In the genomic region with DNA sequence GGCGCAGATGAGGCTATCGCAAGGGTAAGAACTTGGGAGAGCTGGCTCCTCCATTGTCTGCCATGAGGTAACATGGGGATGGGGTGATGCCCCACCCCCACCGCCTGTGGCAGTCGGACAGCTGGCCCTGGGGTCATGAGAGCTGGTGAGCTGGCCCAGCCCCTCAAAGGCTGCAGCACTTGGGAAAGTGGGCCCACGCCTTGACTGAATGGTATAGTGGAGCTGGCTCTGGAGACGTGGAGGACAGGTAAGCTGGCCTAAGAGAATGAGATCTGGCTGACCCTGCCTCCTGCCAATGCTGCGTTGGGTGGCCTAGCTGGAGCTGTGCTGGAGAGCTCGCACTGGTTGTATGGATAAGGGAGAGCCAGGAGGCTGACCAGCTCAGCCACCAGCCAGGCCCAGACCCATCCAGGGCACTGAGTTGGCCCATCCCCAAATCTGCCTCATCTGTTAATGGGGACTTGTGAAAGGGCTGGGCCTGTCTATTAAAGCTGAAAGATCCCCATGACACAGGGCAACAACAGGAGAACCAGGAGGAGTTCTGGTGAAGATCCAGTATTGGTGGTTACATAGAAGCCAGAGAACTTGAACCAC, we compare ENCODE assay signal across 13 mouse cellular contexts. TPM values are rescaled to one million over a fixed set of nuclear protein-coding genes. Genes with fewer than 3 reads are reported as not detected.
DNase-seq lines count a peak whose midpoint lies in the region; ATAC-seq lines count a peak whose summit lies in the region.
"Had no signal": no experiment of that assay in that cellular context is flagged by ENCODE, and none has a peak within 500 bp of the region (broad histone marks: within the 10 kb centered on the region; RNA-seq: fewer than 3 reads in every experiment).

No protein-coding gene starts in this region.

- peaks cover 9% of the 10 kb centered on the region; the same call in 1 of the 2 replicates for H3K4me1 ChIP-seq in intestine, embryonic 15.5 days (replicated peaks)
- peaks cover 9% of the 10 kb centered on the region; the same call in 1 of the 2 replicates for H3K4me1 ChIP-seq in intestine, embryonic 16.5 days (ENCODE audit: control insufficient read depth, insufficient read depth, low read length)
- no peaks in the 10 kb centered on the region for H3K4me1 ChIP-seq in hindbrain, embryonic 11.5 days (replicated peaks; ENCODE audit: control insufficient read depth, insufficient read depth, low read length)
- peaks cover 11% of the 10 kb centered on the region for H3K4me1 ChIP-seq in midbrain, embryonic 14.5 days (ENCODE audit: control insufficient read depth, insufficient read depth, low read length)
- H3K4me1 ChIP-seq: liver, embryonic 13.5 days had no signal

- H3K36me3 ChIP-seq in intestine, embryonic 15.5 days = no peaks in the 10 kb centered on the region
- no peaks in the 10 kb centered on the region for H3K36me3 ChIP-seq in intestine, embryonic 16.5 days (ENCODE audit: control insufficient read depth, insufficient read depth, low read length)
- no peaks in the 10 kb centered on the region for H3K36me3 ChIP-seq in hindbrain, embryonic 11.5 days (ENCODE audit: control insufficient read depth, insufficient read depth, low read length)
- H3K36me3 ChIP-seq in midbrain, embryonic 14.5 days (ENCODE audit: control insufficient read depth, insufficient read depth, low read length) = no peaks in the 10 kb centered on the region
- H3K36me3 ChIP-seq: liver, embryonic 13.5 days had no signal

- 0 out of 2 replicates have a peak overlapping the region, but pooled peaks have one; percentile 9 for H3K27ac ChIP-seq in intestine, embryonic 15.5 days
- H3K27ac ChIP-seq in intestine, embryonic 16.5 days (ENCODE audit: low read length) = no peak overlapping the region
- no peak overlapping the region for H3K27ac ChIP-seq in hindbrain, embryonic 11.5 days (ENCODE audit: low read depth, low read length)
- H3K27ac ChIP-seq in midbrain, embryonic 14.5 days (replicated peaks; ENCODE audit: low read depth, low read length) = peak overlapping the region; percentile 82
- H3K27ac ChIP-seq: liver, embryonic 13.5 days had no signal

- H3K9ac ChIP-seq in intestine, embryonic 15.5 days = no peak overlapping the region
- no peak overlapping the region for H3K9ac ChIP-seq in intestine, embryonic 16.5 days (ENCODE audit: low read depth, low read length)
- H3K9ac ChIP-seq in hindbrain, embryonic 11.5 days (ENCODE audit: low read depth, low read length) = 0 out of 2 replicates have a peak overlapping the region, but pooled peaks have one; percentile 19
- no peak overlapping the region for H3K9ac ChIP-seq in midbrain, embryonic 14.5 days (replicated peaks; ENCODE audit: low read length)
- H3K9ac ChIP-seq: liver, embryonic 13.5 days had no signal

- 87% methylated on average over 8 of the region's 8 CpGs for WGBS in intestine, embryonic 15.5 days
- WGBS in intestine, embryonic 16.5 days = 83% methylated on average over 8 of the region's 8 CpGs
- 76% methylated on average over 8 of the region's 8 CpGs for WGBS in hindbrain, embryonic 11.5 days
- 84% methylated on average over 8 of the region's 8 CpGs for WGBS in midbrain, embryonic 14.5 days

- no peak overlapping the region for H3K4me3 ChIP-seq in intestine, embryonic 15.5 days (replicated peaks)
- H3K4me3 ChIP-seq in intestine, embryonic 16.5 days (ENCODE audit: low read length) = no peak overlapping the region
- H3K4me3 ChIP-seq in hindbrain, embryonic 11.5 days (ENCODE audit: low read depth, low read length) = no peak overlapping the region
- H3K4me3 ChIP-seq in midbrain, embryonic 14.5 days (replicated peaks; ENCODE audit: low read depth, low read length) = no peak overlapping the region
- H3K4me3 ChIP-seq: liver, embryonic 13.5 days had no signal

- H3K27me3 ChIP-seq in intestine, embryonic 15.5 days (replicated peaks) = no peaks in the 10 kb centered on the region
- H3K27me3 ChIP-seq in intestine, embryonic 16.5 days (replicated peaks; ENCODE audit: control insufficient read depth, insufficient read depth, low read length) = no peaks in the 10 kb centered on the region
- no peaks in the 10 kb centered on the region for H3K27me3 ChIP-seq in hindbrain, embryonic 11.5 days (ENCODE audit: control insufficient read depth, insufficient read depth, low read length)
- no peaks in the 10 kb centered on the region for H3K27me3 ChIP-seq in midbrain, embryonic 14.5 days (ENCODE audit: control insufficient read depth, insufficient read depth, low read length)
- H3K27me3 ChIP-seq: liver, embryonic 13.5 days had no signal

- no peak for DNase-seq in hindbrain, embryonic 11.5 days (ENCODE audit: low spot score)
- DNase-seq in midbrain, embryonic 14.5 days = no peak
- DNase-seq in adrenal gland, adult 2 months = no peak
- DNase-seq in adrenal gland, postnatal 25 days = no peak
- DNase-seq in embryo, embryonic 9.5 days (ENCODE audit: extremely low spot score) = no peak
- DNase-seq: heart, postnatal 4 days; kidney, postnatal 10 days; liver, embryonic 13.5 days; lung, postnatal 4 days; thymus, postnatal 14 days had no signal

- no peak for ATAC-seq in intestine, embryonic 15.5 days
- no peak for ATAC-seq in intestine, embryonic 16.5 days
- peak; percentile 46; the same call in 1 of the 2 replicates for ATAC-seq in erythroid progenitor cell, adult 5-6 weeks (replicated peaks; ENCODE audit: low FRiP score, poor library complexity, severe bottlenecking)
- ATAC-seq in hindbrain, embryonic 11.5 days (ENCODE audit: low FRiP score) = no peak
- ATAC-seq in midbrain, embryonic 14.5 days (ENCODE audit: low FRiP score, low TSS enrichment) = no peak

- no peaks in the 10 kb centered on the region for H3K9me3 ChIP-seq in intestine, embryonic 15.5 days
- H3K9me3 ChIP-seq in intestine, embryonic 16.5 days (ENCODE audit: control insufficient read depth, low read length) = no peaks in the 10 kb centered on the region
- H3K9me3 ChIP-seq in hindbrain, embryonic 11.5 days (ENCODE audit: control insufficient read depth, low read length) = no peaks in the 10 kb centered on the region
- no peaks in the 10 kb centered on the region for H3K9me3 ChIP-seq in midbrain, embryonic 14.5 days (ENCODE audit: control insufficient read depth, low read length)
- H3K9me3 ChIP-seq: liver, embryonic 13.5 days had no signal

- H3K4me2 ChIP-seq in intestine, embryonic 15.5 days (replicated peaks) = no peak overlapping the region
- H3K4me2 ChIP-seq in intestine, embryonic 16.5 days (ENCODE audit: low read depth, low read length) = no peak overlapping the region
- H3K4me2 ChIP-seq in hindbrain, embryonic 11.5 days (replicated peaks; ENCODE audit: low read depth, low read length) = no peak overlapping the region
- H3K4me2 ChIP-seq in midbrain, embryonic 14.5 days (ENCODE audit: low read length) = 0 out of 2 replicates have a peak overlapping the region, but pooled peaks have one; percentile 31
- H3K4me2 ChIP-seq: liver, embryonic 13.5 days had no signal

RNA-seq across cellular contexts. Expression of gene Srsf10, which starts 21.3 kb away (rescaled TPM):
- 177 and 214 TPM in 2 replicates for polyA plus RNA-seq in intestine, embryonic 15.5 days (2015; fragmentation: Nextera tagmentation; extraction: Ambion mirVana)
- polyA plus RNA-seq in intestine, embryonic 16.5 days (2015; fragmentation: Nextera tagmentation; extraction: Ambion mirVana) = 146 and 157 TPM in 2 replicates
- 410 and 552 TPM in 2 replicates for total RNA-seq in erythroid progenitor cell, adult 5-6 weeks (2015; ENCODE audit: low replicate concordance)
- total RNA-seq in erythroid progenitor cell, adult 5-6 weeks (2017; ENCODE audit: low replicate concordance) = 431 and 814 TPM in 2 replicates
- polyA plus RNA-seq in hindbrain, embryonic 11.5 days (2014; fragmentation: Nextera tagmentation; extraction: Ambion mirVana) = 390 and 420 TPM in 2 replicates
- polyA plus RNA-seq in midbrain, embryonic 14.5 days (2014; fragmentation: Nextera tagmentation; extraction: Ambion mirVana) = 247 and 266 TPM in 2 replicates
- 100 to 1,000 TPM in 1 of 2 experiments, 10 to 100 TPM in 1; 84.2 to 139 TPM for total RNA-seq in adrenal gland, adult 2 months (2021)
- polyA plus RNA-seq in adrenal gland, adult 2 months (2012; rRNA removed) = 111 and 117 TPM in 2 replicates
- 125 and 168 TPM in 2 replicates for total RNA-seq in adrenal gland, postnatal 25 days (2021)

RNA-seq across cellular contexts. Expression of gene Pnrc2, which starts 39.4 kb away (rescaled TPM):
- 164 and 177 TPM in 2 replicates for polyA plus RNA-seq in intestine, embryonic 15.5 days (2015; fragmentation: Nextera tagmentation; extraction: Ambion mirVana)
- 165 and 171 TPM in 2 replicates for polyA plus RNA-seq in intestine, embryonic 16.5 days (2015; fragmentation: Nextera tagmentation; extraction: Ambion mirVana)
- 245 and 298 TPM in 2 replicates for total RNA-seq in erythroid progenitor cell, adult 5-6 weeks (2015; ENCODE audit: low replicate concordance)
- 215 and 282 TPM in 2 replicates for total RNA-seq in erythroid progenitor cell, adult 5-6 weeks (2017; ENCODE audit: low replicate concordance)
- polyA plus RNA-seq in hindbrain, embryonic 11.5 days (2014; fragmentation: Nextera tagmentation; extraction: Ambion mirVana) = 213 and 226 TPM in 2 replicates
- polyA plus RNA-seq in midbrain, embryonic 14.5 days (2014; fragmentation: Nextera tagmentation; extraction: Ambion mirVana) = 90.8 and 122 TPM in 2 replicates
- total RNA-seq in adrenal gland, adult 2 months (2021) = 100 to 1,000 TPM in 1 of 2 experiments, 10 to 100 TPM in 1; 99.4 to 128 TPM
- 5.5 and 8.6 TPM in 2 replicates for polyA plus RNA-seq in adrenal gland, adult 2 months (2012; rRNA removed)
- total RNA-seq in adrenal gland, postnatal 25 days (2021) = 118 and 134 TPM in 2 replicates

Comparison
In these comparisons a context has a peak if more than half of its experiments do, and no peak if none do; other contexts are left out.
1. H3K27ac ChIP-seq: peak in intestine, embryonic 15.5 days (single experiment) and midbrain, embryonic 14.5 days (single experiment); none in intestine, embryonic 16.5 days (single experiment) and hindbrain, embryonic 11.5 days (single experiment).